Mouse (Mus musculus) erythroblast, embryonic 14.5 days (primary cell): ENCODE measurements around the gene Ifitm1.

Experiments used
- GATA1 ChIP-seq: IDR thresholded peaks from 2 replicates; pipeline ENCODE4 v1.6.1; 2012; ENCODE audit warnings: low read length, inconsistent platforms, mixed read lengths
- TAL1 ChIP-seq: IDR thresholded peaks from 3 replicates; pipeline ENCODE4 v1.6.1; 2012; ENCODE audit warnings: low read length, inconsistent platforms, mixed read lengths

DNA sequence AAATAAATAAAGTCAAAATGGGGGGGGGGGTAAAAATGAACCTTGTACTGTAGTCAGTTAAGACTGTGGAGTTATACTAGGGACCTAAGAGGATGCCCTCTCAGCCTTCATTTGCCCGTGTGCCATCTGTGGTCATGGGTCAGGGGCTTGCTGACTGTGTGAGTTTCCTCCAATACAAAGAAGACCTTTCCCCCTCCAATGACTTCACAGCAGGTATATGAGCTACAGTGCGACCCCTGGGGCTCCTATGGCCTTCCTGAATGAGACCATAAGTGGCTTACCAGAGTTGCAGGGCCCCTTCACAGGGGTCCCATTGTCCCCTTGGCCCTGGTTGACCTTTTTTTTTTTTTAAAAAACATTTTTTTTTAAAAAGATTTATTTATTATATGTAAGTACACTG lies 5.6 kb upstream of the Ifitm1 start:
- no peak for TF ChIP-seq TAL1
- no peak for TF ChIP-seq GATA1
